Mouse (Mus musculus) macrophage (primary cell): ENCODE results near the gene Slc35e3. TPM values are rescaled to one million over a fixed set of nuclear protein-coding genes. Genes with fewer than 3 reads are reported as not detected.
"Not testable (repeated sequence)": the region's sequence is repeated elsewhere in the genome, so short reads cannot be mapped to it uniquely, and the experiment has no call there.

ENCODE experiments used
- H3K27ac ChIP-seq: fragments of 350-480 bp; formaldehyde crosslinking; 2 replicates; pipeline ENCODE4 v1.9.0; 2021
- H3K36me3 ChIP-seq: fragments of 350-480 bp; formaldehyde crosslinking; 2 replicates; pipeline ENCODE4 v1.9.0; 2021; ENCODE audit errors: inconsistent target
- H3K4me3 ChIP-seq: fragments of 350-480 bp; formaldehyde crosslinking; 2 replicates; pipeline ENCODE4 v1.9.0; 2021; ENCODE audit errors: inconsistent target
- H3K79me2 ChIP-seq: fragments of 350-480 bp; formaldehyde crosslinking; 2 replicates; pipeline ENCODE4 v1.9.0; 2021; ENCODE audit errors: inconsistent target
- WGBS: methylation state at CpG from one replicate; pipeline ENCODE4 v1.1.7; 2026; ENCODE audit warnings: inconsistent platforms; ENCODE audit not compliant: missing documents; 5-methylcytosine and 5-hydroxymethylcytosine counted together
- polyA plus RNA-seq: library from polyadenylated mRNA; stranded (reverse); fragments of 250-400 nt; gene quantifications from 3 replicates; pipeline ENCODE4 v1.2.4, GENCODE M21; 2018; ENCODE audit warnings: inconsistent platforms

The Slc35e3 gene
- polyA plus RNA-seq, 1 experiment from 2014 or later = 6.8 TPM

- no peak overlapping the region for H3K4me3 ChIP-seq
- 90% methylated on average over 9 of the region's 9 CpGs for WGBS
- H3K79me2 ChIP-seq = no peaks in the 10 kb centered on the region; the same call in 1 of the 2 replicates
- no peak overlapping the region for H3K27ac ChIP-seq
- H3K36me3 ChIP-seq = peaks cover 10% of the 10 kb centered on the region; the same call in 1 of the 2 replicates
Observed at GRCm38 (mm10) chr10:117740921-117741320, 5.2 kb downstream of the Slc35e3 start.

DNA sequence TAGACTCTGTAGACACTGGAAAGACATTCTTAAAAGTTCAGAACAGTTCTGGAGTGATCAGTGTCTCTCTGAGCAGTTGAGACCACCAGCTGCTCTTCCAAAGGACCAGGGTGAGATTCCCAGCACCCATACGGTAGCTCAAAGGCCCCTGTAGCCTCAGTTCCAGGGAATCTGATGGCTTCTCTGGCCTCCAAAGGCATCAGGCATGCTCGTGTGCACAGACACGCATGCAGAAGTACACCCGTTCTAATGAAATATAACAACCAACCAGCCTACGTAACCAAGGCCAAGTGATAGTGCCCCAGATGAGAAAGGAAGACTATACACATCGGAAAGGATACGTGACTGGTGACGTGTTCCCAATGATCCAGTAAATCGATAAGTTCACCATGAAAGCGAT is 6.0 kb downstream of the Slc35e3 start:
- no peak overlapping the region for H3K27ac ChIP-seq
- peaks cover 10% of the 10 kb centered on the region; the same call in 1 of the 2 replicates for H3K36me3 ChIP-seq
- 95% methylated on average over 10 of the region's 10 CpGs for WGBS
- no peak overlapping the region for H3K4me3 ChIP-seq
- no peaks in the 10 kb centered on the region; the same call in 1 of the 2 replicates for H3K79me2 ChIP-seq

- Histone ChIP-seq H3K4me3 (no peak overlapping the region), H3K27ac (no peak overlapping the region), H3K36me3 (peaks cover 10% of the 10 kb centered on the region; the same call in 1 of the 2 replicates), H3K79me2 (no peaks in the 10 kb centered on the region)
- WGBS = 95% methylated on average over 6 of the region's 6 CpGs
Observed at GRCm38 (mm10) chr10:117739648-117739948, 6.6 kb downstream of the Slc35e3 start.

DNA sequence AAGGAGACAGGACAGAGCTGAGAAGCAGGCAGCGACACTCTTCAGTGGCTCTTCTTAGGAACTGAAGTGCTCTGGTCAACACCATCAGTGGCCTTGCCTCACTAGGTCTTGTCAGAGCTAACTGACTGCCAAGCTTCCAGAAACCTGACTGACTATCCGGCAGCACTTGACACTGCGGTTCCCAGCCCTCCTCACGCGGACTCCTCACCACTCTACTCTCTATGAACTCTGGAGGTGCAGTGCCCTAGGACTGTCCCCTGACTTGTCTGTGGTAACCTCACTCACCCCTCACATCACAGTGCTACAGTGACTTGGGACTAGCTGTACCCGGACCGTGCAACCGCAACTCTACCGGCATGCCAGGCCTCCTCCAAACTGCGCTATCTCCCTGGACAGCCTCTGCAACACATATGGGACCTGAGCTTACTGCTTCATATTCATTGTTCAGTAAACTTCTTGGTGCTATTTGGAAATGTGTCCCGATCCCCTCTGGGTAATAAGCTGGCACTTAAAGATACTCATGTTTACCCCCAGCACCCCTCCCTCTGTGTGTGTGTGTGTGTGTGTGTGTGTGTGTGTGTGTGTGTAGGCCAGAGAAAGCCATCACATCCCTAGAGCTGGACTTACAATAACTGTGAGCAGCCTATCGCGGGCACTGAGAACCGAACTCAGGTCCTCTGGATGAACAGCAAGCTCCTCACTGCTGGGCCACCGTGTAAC is 7.1 kb downstream of the Slc35e3 start:
- no peak overlapping the region for H3K4me3 ChIP-seq
- H3K79me2 ChIP-seq = no peaks in the 10 kb centered on the region
- no peak overlapping the region for H3K27ac ChIP-seq
- WGBS = 95% methylated on average over 15 of the region's 15 CpGs
- peaks cover 10% of the 10 kb centered on the region; the same call in 1 of the 2 replicates for H3K36me3 ChIP-seq

GRCm38 (mm10) chr10:117738140-117738921 is 7.8 kb downstream of the Slc35e3 start:
- Histone ChIP-seq H3K4me3 (no peak overlapping the region), H3K36me3 (peaks cover 10% of the 10 kb centered on the region; the same call in 1 of the 2 replicates), H3K27ac (no peak overlapping the region), H3K79me2 (no peaks in the 10 kb centered on the region)
- 94% methylated on average over 13 of the region's 13 CpGs for WGBS

- not testable (repeated sequence) for H3K79me2 ChIP-seq, H3K27ac ChIP-seq, H3K4me3 ChIP-seq, H3K36me3 ChIP-seq
- 97% methylated on average over 8 of the region's 8 CpGs for whole genome bisulfite sequencing
Observed at GRCm38 (mm10) chr10:117737498-117737897, 8.7 kb downstream of the Slc35e3 start.

DNA sequence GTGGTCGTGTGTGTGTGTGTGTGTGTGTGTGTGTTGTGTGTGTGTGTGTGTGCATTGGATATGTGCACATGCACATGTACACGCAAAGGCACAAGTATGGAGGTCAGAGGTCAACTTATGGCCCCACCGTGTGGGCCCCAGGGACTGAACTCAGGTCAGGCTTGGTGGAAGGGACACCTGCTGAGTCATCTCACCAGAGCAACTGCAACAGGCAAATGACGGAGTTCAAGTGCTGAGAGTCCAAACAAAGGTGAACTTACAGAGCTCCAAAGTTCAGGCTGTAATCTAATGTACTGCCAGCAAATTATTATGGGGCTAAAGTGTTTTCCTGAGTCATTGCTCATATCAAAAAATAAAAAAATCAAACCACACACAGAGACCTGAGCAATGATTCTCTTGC is 9.1 kb downstream of the Slc35e3 start:
- WGBS = 81% methylated on average over 4 of the region's 4 CpGs
- H3K79me2 ChIP-seq = no peaks in the 10 kb centered on the region
- H3K36me3 ChIP-seq = peaks cover 10% of the 10 kb centered on the region; the same call in 1 of the 2 replicates
- H3K4me3 ChIP-seq = no peak overlapping the region
- no peak overlapping the region for H3K27ac ChIP-seq

- Histone ChIP-seq H3K36me3 (peaks cover 10% of the 10 kb centered on the region; the same call in 1 of the 2 replicates), H3K27ac (no peak overlapping the region)
- 93% methylated on average over 5 of the region's 5 CpGs for WGBS
Observed at GRCm38 (mm10) chr10:117736573-117736972, 9.6 kb downstream of the Slc35e3 start.

GRCm38 (mm10) chr10:117735396-117735795 is 10.8 kb downstream of the Slc35e3 start:
- H3K27ac ChIP-seq, H3K36me3 ChIP-seq, H3K79me2 ChIP-seq, H3K4me3 ChIP-seq: not testable (repeated sequence)
- WGBS = 95% methylated on average over 7 of the region's 12 CpGs

More at GRCm38 (mm10) chr10:117736573-117736972, 9.6 kb downstream of the Slc35e3 start:
- H3K4me3 ChIP-seq = no peak overlapping the region
- H3K79me2 ChIP-seq = no peaks in the 10 kb centered on the region

GRCm38 (mm10) chr10:117734104-117734852 is 11.9 kb downstream of the Slc35e3 start:
- H3K36me3 ChIP-seq = not testable (repeated sequence)

GRCm38 (mm10) chr10:117733626-117734025 is 12.5 kb downstream of the Slc35e3 start:
- H3K79me2 ChIP-seq, H3K36me3 ChIP-seq, H3K27ac ChIP-seq, H3K4me3 ChIP-seq: not testable (repeated sequence)
- WGBS = 95% methylated on average over 4 of the region's 8 CpGs

More at GRCm38 (mm10) chr10:117734104-117734852, 11.9 kb downstream of the Slc35e3 start:
- H3K27ac ChIP-seq, H3K4me3 ChIP-seq, H3K79me2 ChIP-seq: not testable (repeated sequence)
- WGBS = 88% methylated on average over 5 of the region's 10 CpGs

- Histone ChIP-seq H3K4me3 (no peak overlapping the region), H3K79me2 (no peaks in the 10 kb centered on the region), H3K27ac (no peak overlapping the region), H3K36me3 (no peaks in the 10 kb centered on the region; the same call in 1 of the 2 replicates)
- WGBS = 88% methylated on average over 14 of the region's 14 CpGs
Observed at GRCm38 (mm10) chr10:117732962-117733592, 13.1 kb downstream of the Slc35e3 start.

DNA sequence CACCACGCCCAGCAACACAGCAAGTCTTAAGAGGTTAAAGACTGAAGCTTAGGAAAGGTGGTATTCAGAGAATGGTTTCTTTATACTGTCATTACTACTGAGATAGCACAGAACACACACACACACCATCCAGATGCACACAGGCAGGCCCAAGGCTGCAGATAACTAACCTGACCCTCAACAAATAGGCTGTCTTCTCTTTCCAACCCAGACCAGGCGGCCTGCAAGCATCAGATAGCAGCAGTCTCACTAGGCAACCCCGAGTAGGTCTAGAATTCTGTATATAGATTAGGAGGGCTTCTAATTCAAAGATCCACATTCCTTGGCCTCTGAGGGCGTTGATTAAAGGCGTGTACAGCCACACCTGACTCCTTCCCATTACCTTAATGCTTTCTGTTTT is 14.0 kb downstream of the Slc35e3 start:
- no peaks in the 10 kb centered on the region for H3K79me2 ChIP-seq
- H3K36me3 ChIP-seq = no peaks in the 10 kb centered on the region; the same call in 1 of the 2 replicates
- no peak overlapping the region for H3K4me3 ChIP-seq
- H3K27ac ChIP-seq = no peak overlapping the region
- 87% methylated on average over 5 of the region's 5 CpGs for WGBS
